Mouse (Mus musculus): ENCODE results near the gene Tomm22. TPM values are rescaled to one million over a fixed set of nuclear protein-coding genes. Genes with fewer than 3 reads are reported as not detected.

The Tomm22 gene
- polyA plus RNA-seq, 1 experiment from 2014 or later = 168 TPM

- H3K27ac ChIP-seq (ENCODE audit: low read length) = no peak overlapping the region
- H3K4me2 ChIP-seq (replicated peaks; ENCODE audit: low read depth, low read length) = no peak overlapping the region
- WGBS = 58% methylated on average over 9 of the region's 9 CpGs
- no peaks in the 10 kb centered on the region for H3K9me3 ChIP-seq (ENCODE audit: low read length)
- no peaks in the 10 kb centered on the region; the same call in 1 of the 2 replicates for H3K36me3 ChIP-seq (ENCODE audit: insufficient read depth, low read length)
- no peaks in the 10 kb centered on the region for H3K27me3 ChIP-seq (replicated peaks; ENCODE audit: insufficient read depth, low read length)
- H3K4me3 ChIP-seq (ENCODE audit: low read depth, low read length) = no peak overlapping the region
- peak; percentile 42 for DNase-seq (ENCODE audit: low spot score)
- TF ChIP-seq CTCF (IDR thresholded peaks at IDR 0.05) (no peak), EP300 (IDR thresholded peaks at IDR 0.05) (no peak)
- peak; percentile 53 for ATAC-seq
- no peaks in the 10 kb centered on the region for H3K4me1 ChIP-seq (ENCODE audit: insufficient read depth, low read depth, low read length)
- H3K9ac ChIP-seq (replicated peaks; ENCODE audit: low read depth) = no peak overlapping the region
Observed at GRCm38 (mm10) chr15:79697558-79698187, 27.0 kb downstream of the Tomm22 start.

DNA sequence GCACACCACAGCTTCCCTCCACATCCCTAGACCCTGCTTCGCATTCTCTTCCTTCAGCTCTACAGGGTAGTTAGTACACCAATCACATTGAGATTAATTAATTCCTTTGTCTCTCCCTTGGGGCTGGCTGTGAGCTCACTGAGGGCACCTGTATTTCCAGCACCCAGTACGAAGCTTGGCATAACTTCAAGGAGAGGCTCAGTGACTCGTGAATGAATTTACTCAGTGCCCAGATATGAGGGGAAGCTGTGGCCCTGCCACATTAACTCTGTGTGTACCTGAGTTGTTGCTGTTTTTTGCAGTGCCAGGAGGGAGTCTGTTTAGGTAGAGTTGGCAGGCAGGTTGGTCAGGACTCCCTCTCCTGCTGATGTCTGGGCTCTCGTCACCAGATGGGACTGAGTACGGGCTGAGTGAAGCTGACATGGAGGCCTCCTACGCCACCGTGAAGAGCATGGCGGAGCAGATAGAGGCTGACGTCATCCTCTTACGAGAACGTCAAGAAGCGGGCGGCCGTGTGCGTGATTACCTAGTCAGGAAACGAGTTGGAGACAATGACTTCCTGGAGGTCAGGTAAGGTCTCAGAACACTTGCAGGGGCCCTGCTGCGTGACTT lies 36.0 kb downstream of the Tomm22 start:
- H3K36me3 ChIP-seq (ENCODE audit: insufficient read depth, low read length) = peaks cover 17% of the 10 kb centered on the region; the same call in 1 of the 2 replicates
- H3K4me3 ChIP-seq (ENCODE audit: low read depth, low read length) = no peak overlapping the region
- H3K9ac ChIP-seq (replicated peaks; ENCODE audit: low read depth) = no peak overlapping the region
- H3K27ac ChIP-seq (ENCODE audit: low read length) = no peak overlapping the region
- WGBS = 60% methylated on average over 17 of the region's 17 CpGs
- H3K4me2 ChIP-seq (replicated peaks; ENCODE audit: low read depth, low read length) = no peak overlapping the region
- DNase-seq (ENCODE audit: low spot score) = no peak
- no peaks in the 10 kb centered on the region for H3K4me1 ChIP-seq (ENCODE audit: insufficient read depth, low read depth, low read length)
- TF ChIP-seq CTCF (IDR thresholded peaks at IDR 0.05) (no peak), EP300 (IDR thresholded peaks at IDR 0.05) (no peak)
- no peak for ATAC-seq
- H3K27me3 ChIP-seq (replicated peaks; ENCODE audit: insufficient read depth, low read length) = no peaks in the 10 kb centered on the region
- no peaks in the 10 kb centered on the region for H3K9me3 ChIP-seq (ENCODE audit: low read length)

GRCm38 (mm10) chr15:79708229-79708822 lies 37.7 kb downstream of the Tomm22 start:
- H3K9ac ChIP-seq (replicated peaks; ENCODE audit: low read depth) = no peak overlapping the region
- TF ChIP-seq EP300 (IDR thresholded peaks at IDR 0.05) (no peak), CTCF (IDR thresholded peaks at IDR 0.05) (no peak)
- no peak overlapping the region for H3K27ac ChIP-seq (ENCODE audit: low read length)
- DNase-seq (ENCODE audit: low spot score) = no peak
- H3K36me3 ChIP-seq (ENCODE audit: insufficient read depth, low read length) = peaks cover 20% of the 10 kb centered on the region; the same call in 1 of the 2 replicates
- H3K4me1 ChIP-seq (ENCODE audit: insufficient read depth, low read depth, low read length) = no peaks in the 10 kb centered on the region
- H3K9me3 ChIP-seq (ENCODE audit: low read length) = no peaks in the 10 kb centered on the region
- H3K4me3 ChIP-seq (ENCODE audit: low read depth, low read length) = no peak overlapping the region
- no peak for ATAC-seq
- no peaks in the 10 kb centered on the region for H3K27me3 ChIP-seq (replicated peaks; ENCODE audit: insufficient read depth, low read length)
- WGBS = 90% methylated on average over 5 of the region's 5 CpGs
- H3K4me2 ChIP-seq (replicated peaks; ENCODE audit: low read depth, low read length) = no peak overlapping the region

- peaks cover 30% of the 10 kb centered on the region for H3K36me3 ChIP-seq (ENCODE audit: insufficient read depth, low read length)
- 89% methylated on average over 7 of the region's 7 CpGs for WGBS
- TF ChIP-seq CTCF (IDR thresholded peaks at IDR 0.05) = no peak
- H3K9ac ChIP-seq (replicated peaks; ENCODE audit: low read depth) = no peak overlapping the region
- H3K4me1 ChIP-seq (ENCODE audit: insufficient read depth, low read depth, low read length) = no peaks in the 10 kb centered on the region
- no peak for DNase-seq (ENCODE audit: low spot score)
- no peaks in the 10 kb centered on the region for H3K9me3 ChIP-seq (ENCODE audit: low read length)
- H3K27ac ChIP-seq (ENCODE audit: low read length) = no peak overlapping the region
- H3K27me3 ChIP-seq (replicated peaks; ENCODE audit: insufficient read depth, low read length) = no peaks in the 10 kb centered on the region
- no peak overlapping the region for H3K4me3 ChIP-seq (ENCODE audit: low read depth, low read length)
- H3K4me2 ChIP-seq (replicated peaks; ENCODE audit: low read depth, low read length) = no peak overlapping the region
- no peak for ATAC-seq
Observed at GRCm38 (mm10) chr15:79715646-79716045, 45.0 kb downstream of the Tomm22 start.

- no peak for TF ChIP-seq CTCF (IDR thresholded peaks at IDR 0.05)
- TF ChIP-seq EP300 (IDR thresholded peaks at IDR 0.05) = no peak
- Histone ChIP-seq H3K4me3 (ENCODE audit: low read depth, low read length) (no peak overlapping the region), H3K4me1 (ENCODE audit: insufficient read depth, low read depth, low read length) (no peaks in the 10 kb centered on the region), H3K9me3 (ENCODE audit: low read length) (no peaks in the 10 kb centered on the region), H3K9ac (replicated peaks; ENCODE audit: low read depth) (no peak overlapping the region), H3K36me3 (ENCODE audit: insufficient read depth, low read length) (peaks cover 29% of the 10 kb centered on the region), H3K4me2 (replicated peaks; ENCODE audit: low read depth, low read length) (no peak overlapping the region), H3K27me3 (replicated peaks; ENCODE audit: insufficient read depth, low read length) (no peaks in the 10 kb centered on the region), H3K27ac (ENCODE audit: low read length) (no peak overlapping the region)
- DNase-seq (ENCODE audit: low spot score) (no peak), ATAC-seq (no peak)
- 93% methylated on average over 6 of the region's 6 CpGs for WGBS
Observed at GRCm38 (mm10) chr15:79716710-79717109, 46.0 kb downstream of the Tomm22 start.

DNA sequence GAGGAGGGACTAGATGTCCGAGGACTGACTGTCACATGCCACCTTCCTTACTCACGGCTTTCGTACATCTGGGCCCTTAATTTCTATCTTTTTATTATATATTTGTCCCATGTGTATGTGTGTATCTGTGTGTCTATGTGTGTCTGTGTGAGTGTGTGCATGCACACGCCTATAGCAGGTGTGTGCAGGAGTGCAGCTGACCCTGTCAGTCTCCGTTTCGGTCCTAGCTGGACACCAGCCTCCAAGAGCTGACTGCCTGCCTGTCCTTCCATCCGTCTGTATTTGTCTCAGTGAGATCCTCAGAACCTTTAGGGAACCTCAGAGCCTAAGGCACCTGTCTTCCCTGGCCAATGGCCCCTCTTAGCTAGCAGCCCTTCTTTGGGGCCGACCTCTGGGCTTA lies 49.6 kb downstream of the Tomm22 start:
- no peak for ATAC-seq
- TF ChIP-seq CTCF (IDR thresholded peaks at IDR 0.05) (no peak), EP300 (IDR thresholded peaks at IDR 0.05) (no peak)
- Histone ChIP-seq H3K36me3 (ENCODE audit: insufficient read depth, low read length) (peaks cover 28% of the 10 kb centered on the region), H3K27me3 (replicated peaks; ENCODE audit: insufficient read depth, low read length) (no peaks in the 10 kb centered on the region), H3K9me3 (ENCODE audit: low read length) (no peaks in the 10 kb centered on the region), H3K9ac (replicated peaks; ENCODE audit: low read depth) (no peak overlapping the region), H3K4me3 (ENCODE audit: low read depth, low read length) (no peak overlapping the region), H3K4me2 (replicated peaks; ENCODE audit: low read depth, low read length) (no peak overlapping the region), H3K27ac (ENCODE audit: low read length) (no peak overlapping the region), H3K4me1 (ENCODE audit: insufficient read depth, low read depth, low read length) (no peaks in the 10 kb centered on the region)
- DNase-seq (ENCODE audit: low spot score) = no peak
- 91% methylated on average over 8 of the region's 8 CpGs for WGBS
